Mouse (Mus musculus) kidney, postnatal 4 days (tissue): ENCODE results near the gene Anks3.

Experiments
- DNase-seq, 2 experiments: peaks; one replicate each; pipeline ENCODE4 v3.0.0; 2021; ENCODE audit warnings: mixed read lengths in 2 of 2

Anks3 gene

GRCm38 (mm10) chr16:4894201-4894908 lies 69.7 kb downstream of the Anks3 start:
- no peak for DNase-seq

GRCm38 (mm10) chr16:4892171-4892570 lies 71.8 kb downstream of the Anks3 start:
- DNase-seq = no peak
